ENCODE assay signal across 13 mouse cellular contexts in the genomic region with DNA sequence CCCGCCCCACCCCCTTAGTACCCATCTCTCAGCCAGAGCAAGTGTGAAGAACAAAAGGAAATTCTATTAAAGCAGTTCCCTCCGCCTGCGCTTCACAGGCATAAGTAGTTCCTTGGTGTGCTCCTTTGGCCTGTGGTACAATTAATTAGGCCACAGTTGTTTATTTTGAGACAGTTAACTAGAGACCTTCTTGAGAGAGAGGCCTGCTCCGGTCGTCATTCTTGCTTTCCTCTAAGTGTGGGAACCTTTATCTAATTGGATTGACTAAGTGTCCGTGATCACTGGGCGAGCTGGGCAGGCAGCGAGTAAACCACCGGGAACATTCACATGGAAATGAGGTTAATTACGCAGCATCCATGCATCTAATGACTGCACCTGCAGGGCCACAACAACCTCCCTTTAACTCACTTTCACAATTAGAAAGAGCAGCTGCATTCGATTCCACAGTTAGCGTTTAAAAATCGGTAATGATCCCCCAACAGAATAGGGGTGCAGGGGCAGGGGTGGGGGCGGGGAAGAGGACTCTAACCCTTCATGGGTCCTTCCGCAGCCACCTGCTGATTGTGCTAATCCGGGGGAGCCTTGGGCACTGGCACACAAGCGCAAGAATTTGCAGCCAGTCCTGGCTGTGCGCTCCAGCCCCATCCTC.
DNase-seq lines count a peak whose midpoint lies in the region; ATAC-seq lines count a peak whose summit lies in the region.
"Had no signal": no experiment of that assay in that cellular context is flagged by ENCODE, and none has a peak within 500 bp of the region (broad histone marks: within the 10 kb centered on the region; RNA-seq: fewer than 3 reads in every experiment).

No protein-coding gene starts in this region.

- no peaks in the 10 kb centered on the region for H3K9me3 ChIP-seq in neural tube, embryonic 11.5 days (ENCODE audit: control insufficient read depth, low read length)
- H3K9me3 ChIP-seq in forebrain, embryonic 14.5 days (replicated peaks; ENCODE audit: control insufficient read depth, low read length), result no peaks in the 10 kb centered on the region
- H3K9me3 ChIP-seq in midbrain, embryonic 11.5 days (ENCODE audit: control insufficient read depth, low read length), result no peaks in the 10 kb centered on the region
- H3K9me3 ChIP-seq: liver, embryonic 15.5 days; stomach, embryonic 15.5 days had no signal

- 7% methylated on average over 18 of the region's 18 CpGs for WGBS in neural tube, embryonic 11.5 days
- WGBS in forebrain, embryonic 14.5 days, result under 1% methylated on average over 18 of the region's 18 CpGs
- WGBS in midbrain, embryonic 11.5 days, result 7% methylated on average over 18 of the region's 18 CpGs

- H3K27me3 ChIP-seq in neural tube, embryonic 11.5 days (ENCODE audit: control insufficient read depth, insufficient read depth, low read length), result no peaks in the 10 kb centered on the region
- no peaks in the 10 kb centered on the region for H3K27me3 ChIP-seq in forebrain, embryonic 14.5 days (replicated peaks; ENCODE audit: control insufficient read depth, insufficient read depth, low read length)
- H3K27me3 ChIP-seq in midbrain, embryonic 11.5 days (ENCODE audit: control insufficient read depth, insufficient read depth, low read length), result no peaks in the 10 kb centered on the region
- H3K27me3 ChIP-seq: liver, embryonic 15.5 days; megakaryocyte, embryonic 14.5 days had no signal

- H3K9ac ChIP-seq in neural tube, embryonic 11.5 days (ENCODE audit: low read length), result no peak overlapping the region
- no peak overlapping the region for H3K9ac ChIP-seq in forebrain, embryonic 14.5 days (ENCODE audit: low read length)
- 0 out of 2 replicates have a peak overlapping the region, but pooled peaks have one; percentile 6 for H3K9ac ChIP-seq in midbrain, embryonic 11.5 days (ENCODE audit: low read length)
- H3K9ac ChIP-seq: liver, embryonic 15.5 days; stomach, embryonic 15.5 days had no signal

- H3K27ac ChIP-seq in neural tube, embryonic 11.5 days (ENCODE audit: low read depth, low read length), result no peak overlapping the region
- H3K27ac ChIP-seq in forebrain, embryonic 14.5 days (ENCODE audit: low read depth, low read length), result no peak overlapping the region; the same call in 1 of the 2 replicates
- no peak overlapping the region for H3K27ac ChIP-seq in midbrain, embryonic 11.5 days (ENCODE audit: low read depth, low read length)
- H3K27ac ChIP-seq: heart, adult 2 months; left cerebral cortex, adult 2 months; liver, embryonic 15.5 days; stomach, embryonic 15.5 days had no signal

- peak; percentile 88 for ATAC-seq in neural tube, embryonic 11.5 days (ENCODE audit: insufficient read depth, low FRiP score, low TSS enrichment)
- ATAC-seq in forebrain, embryonic 14.5 days, result peak; percentile 95
- ATAC-seq in midbrain, embryonic 11.5 days (ENCODE audit: low FRiP score), result peak; percentile 77
- ATAC-seq: intestine, postnatal 0 days had no signal

- H3K36me3 ChIP-seq in neural tube, embryonic 11.5 days (ENCODE audit: control insufficient read depth, insufficient read depth, low read length), result no peaks in the 10 kb centered on the region
- H3K36me3 ChIP-seq in forebrain, embryonic 14.5 days (ENCODE audit: control insufficient read depth, insufficient read depth, low read length), result no peaks in the 10 kb centered on the region
- no peaks in the 10 kb centered on the region for H3K36me3 ChIP-seq in midbrain, embryonic 11.5 days (ENCODE audit: control insufficient read depth, insufficient read depth, low read length)
- H3K36me3 ChIP-seq: liver, embryonic 15.5 days; stomach, embryonic 15.5 days had no signal

- no peak overlapping the region for H3K4me3 ChIP-seq in neural tube, embryonic 11.5 days (ENCODE audit: low read depth, low read length)
- no peak overlapping the region for H3K4me3 ChIP-seq in forebrain, embryonic 14.5 days (ENCODE audit: low read depth, low read length)
- H3K4me3 ChIP-seq in midbrain, embryonic 11.5 days (ENCODE audit: low read depth, low read length), result peak overlapping the region; percentile 9; the same call in 1 of the 2 replicates
- H3K4me3 ChIP-seq: heart, adult 2 months; left cerebral cortex, adult 2 months; liver, embryonic 15.5 days; megakaryocyte, embryonic 14.5 days; stomach, embryonic 15.5 days had no signal

- H3K4me1 ChIP-seq in neural tube, embryonic 11.5 days (ENCODE audit: control insufficient read depth, insufficient read depth, low read length), result peaks cover 4% of the 10 kb centered on the region; the same call in 1 of the 2 replicates
- H3K4me1 ChIP-seq in forebrain, embryonic 14.5 days (ENCODE audit: control insufficient read depth, insufficient read depth, low read length), result peaks cover 6% of the 10 kb centered on the region; the same call in 1 of the 2 replicates
- peaks cover 9% of the 10 kb centered on the region for H3K4me1 ChIP-seq in midbrain, embryonic 11.5 days (ENCODE audit: control insufficient read depth, insufficient read depth, low read length)
- H3K4me1 ChIP-seq: liver, embryonic 15.5 days; megakaryocyte, embryonic 14.5 days; stomach, embryonic 15.5 days had no signal

- peak; percentile 50 for DNase-seq in neural tube, embryonic 11.5 days (ENCODE audit: low spot score)
- DNase-seq in neural tube, embryonic 10.5 days (ENCODE audit: extremely low spot score, low spot score), result no peak
- DNase-seq in forebrain, embryonic 14.5 days (ENCODE audit: low spot score), result peak; percentile 91
- peak; percentile 91 for DNase-seq in midbrain, embryonic 11.5 days (ENCODE audit: low spot score, missing footprints)
- no peak for DNase-seq in ovary, postnatal 14 days (ENCODE audit: low spot score)
- no peak for DNase-seq in liver
- DNase-seq in urinary bladder, postnatal 4 days (ENCODE audit: low spot score in 2 of 2), result no peak
- DNase-seq: heart, adult 2 months had no signal

- no peak overlapping the region for H3K4me2 ChIP-seq in neural tube, embryonic 11.5 days (ENCODE audit: low read depth)
- H3K4me2 ChIP-seq in forebrain, embryonic 14.5 days (ENCODE audit: low read length), result peak overlapping the region; percentile 32
- H3K4me2 ChIP-seq in midbrain, embryonic 11.5 days, result peak overlapping the region; percentile 40
- H3K4me2 ChIP-seq: liver, embryonic 15.5 days; stomach, embryonic 15.5 days had no signal

Comparison
In these comparisons a context has a peak if more than half of its experiments do, and no peak if none do; other contexts are left out.
1. DNase-seq: peak in neural tube, embryonic 11.5 days (single experiment), forebrain, embryonic 14.5 days (single experiment) and midbrain, embryonic 11.5 days (single experiment); none in neural tube, embryonic 10.5 days (single experiment), ovary, postnatal 14 days (single experiment), liver (single experiment) and urinary bladder, postnatal 4 days (0 of 2).
2. Peak in every context shown above with its lines, with median percentiles within 50 percentile points of each other: ATAC-seq.